Mouse (Mus musculus) ES-E14 (cell line): ENCODE measurements at regions not wholly inside any gene's neighbourhood (a gene's known extent, or its start where the extent isn't known, plus 50 kb on each side); places are given as distances from the start of the nearest gene placed in this dataset.

Experiments
- CHD2 ChIP-seq: IDR thresholded peaks from 2 replicates; pipeline ENCODE4 v1.6.1; 2014; ENCODE audit warnings: mild to moderate bottlenecking, low read depth, low read length, inconsistent platforms
- HCFC1 ChIP-seq: IDR thresholded peaks from 2 replicates; pipeline ENCODE4 v1.6.1; 2012; ENCODE audit warnings: low read length, inconsistent platforms, borderline replicate concordance; ENCODE audit not compliant: insufficient read depth
- MAFK ChIP-seq: IDR thresholded peaks from 2 replicates; pipeline ENCODE4 v1.6.1; 2014; ENCODE audit warnings: mild to moderate bottlenecking, low read depth, low read length, inconsistent platforms; ENCODE audit not compliant: insufficient read depth
- ZC3H11A ChIP-seq: IDR thresholded peaks from 2 replicates; pipeline ENCODE4 v1.6.1; 2012; ENCODE audit warnings: low read depth, mild to moderate bottlenecking, inconsistent platforms, low read length, borderline replicate concordance
- ZNF384 ChIP-seq: IDR thresholded peaks from 2 replicates; pipeline ENCODE4 v1.6.1; 2012; ENCODE audit warnings: low read depth, low read length, inconsistent platforms

- no peak for TF ChIP-seq ZNF384
- TF ChIP-seq ZC3H11A: no peak
- TF ChIP-seq MAFK: no peak
- no peak for TF ChIP-seq HCFC1
- no peak for TF ChIP-seq CHD2
Observed at GRCm38 (mm10) chr11:56627659-56628058, 383.5 kb upstream of the Gria1 start.
